Mouse (Mus musculus): ENCODE results near the gene Sall1.

GRCm38 (mm10) chr8:89003336-89003896, 40.5 kb downstream of the Sall1 start:
- TF ChIP-seq CTCF (IDR thresholded peaks at IDR 0.05; ENCODE audit: borderline replicate concordance, insufficient read depth, low read length) (no peak), POLR2A (IDR thresholded peaks at IDR 0.05; ENCODE audit: low read depth, low read length) (no peak)

All from embryonic fibroblast, embryonic 13.5 days (primary cell).